Mouse (Mus musculus) heart, embryonic 11.5 days (tissue): ENCODE measurements around the gene Pigl. TPM values are rescaled to one million over a fixed set of nuclear protein-coding genes. Genes with fewer than 3 reads are reported as not detected.
"Not testable (repeated sequence)": the region's sequence is repeated elsewhere in the genome, so short reads cannot be mapped to it uniquely, and the experiment has no call there.

Experiments used
- ATAC-seq: fragments of 200-750 bp; cut with Nextera tagmentation; replicated peaks from 2 replicates; pipeline ENCODE4 v1.8.0; 2017; ENCODE audit warnings: moderate library complexity; ENCODE audit not compliant: insufficient number of reproducible peaks, low FRiP score, low TSS enrichment
- H3K27ac ChIP-seq: fragments of 300-500 bp; sonication (generic); 2 replicates; pipeline ENCODE4 v1.5.1; 2014; ENCODE audit warnings: mild to moderate bottlenecking, low read depth, low read length
- H3K27me3 ChIP-seq: fragments of 300-500 bp; sonication (generic); 2 replicates; pipeline ENCODE4 v1.6.1; 2014; ENCODE audit warnings: mild to moderate bottlenecking, low read length, mixed read lengths; ENCODE audit not compliant: control insufficient read depth, insufficient read depth
- H3K36me3 ChIP-seq: fragments of 300-500 bp; sonication (generic); 2 replicates; pipeline ENCODE4 v1.6.1; 2014; ENCODE audit warnings: mild to moderate bottlenecking, low read length, moderate library complexity, mixed read lengths; ENCODE audit not compliant: control insufficient read depth, insufficient read depth
- H3K4me1 ChIP-seq: fragments of 300-500 bp; sonication (generic); 2 replicates; pipeline ENCODE4 v1.6.1; 2014; ENCODE audit warnings: low read length; ENCODE audit not compliant: control insufficient read depth, insufficient read depth
- H3K4me2 ChIP-seq: fragments of 300-500 bp; sonication (generic); 2 replicates; pipeline ENCODE4 v1.6.1; 2014; ENCODE audit warnings: mild to moderate bottlenecking, moderate library complexity
- H3K4me3 ChIP-seq: fragments of 300-500 bp; sonication (generic); 2 replicates; pipeline ENCODE4 v1.5.1; 2014; ENCODE audit warnings: low read depth, low read length
- H3K9ac ChIP-seq: fragments of 300-500 bp; sonication (generic); 2 replicates; pipeline ENCODE4 v1.6.1; 2014; ENCODE audit warnings: mild to moderate bottlenecking, low read depth, low read length, moderate library complexity
- H3K9me3 ChIP-seq: fragments of 300-500 bp; sonication (generic); replicated peaks from 2 replicates; pipeline ENCODE4 v1.6.1; 2016; ENCODE audit warnings: low read length; ENCODE audit not compliant: control insufficient read depth
- WGBS: fragments of 180-500 bp; shearing (Covaris S2); extraction: QIAGEN DNeasy Blood & Tissue Kit; methylation state at CpG from one replicate; pipeline ENCODE4 v1.1.7; 2014; ENCODE audit not compliant: insufficient replicate concordance; 5-methylcytosine and 5-hydroxymethylcytosine counted together
- polyA plus RNA-seq: library from polyadenylated mRNA; unstranded; fragments of >200 nt; fragmentation: Nextera tagmentation; extraction: Ambion mirVana; gene quantifications from 2 replicates; pipeline ENCODE4 v1.2.1, GENCODE M21; 2014

Pigl gene
- polyA plus RNA-seq, 1 experiment from 2014 or later, result 14.0 TPM

- 2% methylated on average over 9 of the region's 9 CpGs for WGBS
- H3K27ac ChIP-seq, result peak overlapping the region; percentile 98
Measured at GRCm38 (mm10) chr11:62458780-62459179, 520 bp downstream of the Pigl start.

DNA sequence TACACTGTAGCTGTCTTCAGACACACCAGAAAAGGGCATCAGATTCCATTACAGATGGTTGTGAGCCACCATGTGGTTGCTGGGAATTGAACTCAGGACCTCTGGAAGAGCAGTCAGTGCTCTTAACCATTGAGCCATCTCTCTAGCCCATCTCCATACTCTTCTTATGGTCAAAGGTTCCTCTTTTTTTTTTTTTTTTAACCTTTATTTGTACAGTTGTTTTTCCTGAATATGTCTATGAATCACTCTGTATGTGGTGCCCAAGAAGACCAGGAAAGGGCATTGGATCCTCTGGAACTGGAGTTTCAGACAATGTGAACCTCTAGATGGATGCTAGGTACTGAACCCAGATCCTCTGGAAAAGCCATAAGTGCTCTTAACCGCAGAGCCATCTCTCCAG lies 4.3 kb downstream of the Pigl start:
- not testable (repeated sequence) for H3K9ac ChIP-seq, H3K27me3 ChIP-seq, H3K9me3 ChIP-seq, H3K4me3 ChIP-seq, ATAC-seq, H3K27ac ChIP-seq, H3K36me3 ChIP-seq, H3K4me2 ChIP-seq
- peaks cover 20% of the 10 kb centered on the region for H3K4me1 ChIP-seq
- 98% methylated on average over 1 of the region's 1 CpGs for WGBS

More at GRCm38 (mm10) chr11:62458780-62459179, 520 bp downstream of the Pigl start:
- Histone ChIP-seq H3K9me3 (no peaks in the 10 kb centered on the region), H3K4me2 (peak overlapping the region; percentile 91), H3K9ac (peak overlapping the region; percentile 92), H3K27me3 (no peaks in the 10 kb centered on the region), H3K36me3 (no peaks in the 10 kb centered on the region), H3K4me1 (peaks cover 5% of the 10 kb centered on the region; the same call in 1 of the 2 replicates), H3K4me3 (peak overlapping the region; percentile 78)
- ATAC-seq, result no peak

DNA sequence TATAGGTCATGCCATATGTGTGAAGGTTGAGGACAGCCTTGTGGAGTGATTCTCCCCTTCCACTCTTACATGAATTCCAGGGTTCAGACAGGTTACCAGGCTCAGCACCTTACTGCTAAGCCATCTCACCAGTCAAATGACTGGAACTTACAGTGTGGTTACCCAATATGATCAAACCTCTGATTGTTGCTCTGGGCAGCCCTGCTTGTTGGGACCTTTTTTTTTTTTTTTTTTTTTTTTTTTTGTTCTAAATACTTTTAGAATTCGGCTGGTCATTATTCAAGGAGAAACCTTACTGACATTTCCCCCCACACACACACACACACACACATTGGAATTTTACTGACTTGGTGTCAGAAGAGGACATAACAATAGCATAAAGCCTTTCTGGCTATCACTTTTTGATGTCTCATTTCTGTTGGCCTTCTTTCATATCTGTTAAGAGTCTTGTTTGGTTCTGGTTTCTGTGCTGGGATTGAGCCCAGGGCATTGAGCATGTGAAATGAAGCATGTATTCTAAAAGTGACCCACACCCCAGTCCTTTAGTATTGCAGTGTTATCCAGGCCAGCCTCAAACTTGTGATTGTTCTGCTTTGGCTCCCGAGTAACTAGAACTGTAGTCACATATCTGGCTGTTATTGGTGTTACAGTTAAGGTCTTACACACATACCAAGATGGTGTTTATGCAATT lies 5.1 kb downstream of the Pigl start:
- no peak for ATAC-seq

DNA sequence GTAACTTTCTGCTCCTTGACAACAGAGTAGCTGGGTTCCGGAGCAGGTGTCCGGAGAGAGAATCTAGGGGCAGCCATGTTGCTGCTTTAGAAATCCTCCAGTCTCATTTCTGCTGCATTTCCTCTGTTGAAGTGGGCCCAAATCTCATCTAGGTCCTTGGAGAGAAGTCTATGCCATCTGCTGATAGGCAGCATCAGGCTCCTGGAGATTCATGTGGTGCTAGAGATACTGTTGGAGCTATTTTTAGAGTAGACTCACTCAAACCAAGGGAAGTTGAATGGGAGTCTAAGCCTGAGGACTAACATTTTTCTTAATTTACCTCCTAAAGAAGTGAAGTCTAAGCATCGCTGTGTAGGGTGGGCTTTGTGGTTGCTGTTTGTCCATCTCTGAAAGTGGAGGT lies 6.4 kb downstream of the Pigl start:
- no peak overlapping the region for H3K4me3 ChIP-seq
- 77% methylated on average over 3 of the region's 3 CpGs for WGBS
- H3K27me3 ChIP-seq, result no peaks in the 10 kb centered on the region
- H3K4me1 ChIP-seq, result peaks cover 20% of the 10 kb centered on the region
- no peaks in the 10 kb centered on the region for H3K9me3 ChIP-seq
- ATAC-seq, result no peak; the same call in 1 of the 2 replicates
- no peaks in the 10 kb centered on the region for H3K36me3 ChIP-seq
- no peak overlapping the region; the same call in 1 of the 2 replicates for H3K4me2 ChIP-seq
- no peak overlapping the region for H3K9ac ChIP-seq
- no peak overlapping the region for H3K27ac ChIP-seq

More for the DNA sequence above, 5.1 kb downstream of the Pigl start:
- no peak overlapping the region for H3K4me2 ChIP-seq
- H3K4me3 ChIP-seq, result no peak overlapping the region
- H3K36me3 ChIP-seq, result no peaks in the 10 kb centered on the region
- 76% methylated on average over 2 of the region's 2 CpGs for WGBS
- H3K4me1 ChIP-seq, result peaks cover 20% of the 10 kb centered on the region
- H3K27me3 ChIP-seq, result no peaks in the 10 kb centered on the region
- no peaks in the 10 kb centered on the region for H3K9me3 ChIP-seq
- no peak overlapping the region for H3K27ac ChIP-seq
- no peak overlapping the region for H3K9ac ChIP-seq

DNA sequence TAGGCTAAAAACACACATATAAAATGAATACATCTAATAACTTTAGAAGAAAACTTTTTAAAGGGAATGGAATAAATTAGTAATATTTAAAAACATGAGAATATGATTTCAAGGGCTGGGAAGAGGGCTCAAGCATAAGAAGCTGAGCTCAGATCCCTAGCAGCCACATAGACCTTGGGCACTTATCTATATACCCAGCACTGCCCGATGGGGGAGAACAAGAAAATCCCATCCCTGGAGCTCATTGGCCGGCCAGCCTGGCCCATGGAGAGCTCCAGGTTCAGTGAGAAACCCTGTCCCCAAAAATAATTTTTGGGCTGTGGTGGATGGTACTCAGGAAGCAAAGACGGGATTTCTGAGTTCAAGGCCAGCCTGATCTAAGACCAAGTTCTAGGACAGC lies 7.6 kb downstream of the Pigl start:
- H3K4me3 ChIP-seq, result no peak overlapping the region
- no peaks in the 10 kb centered on the region for H3K36me3 ChIP-seq
- H3K4me1 ChIP-seq, result peaks cover 20% of the 10 kb centered on the region
- no peak overlapping the region for H3K9ac ChIP-seq
- 79% methylated on average over 3 of the region's 3 CpGs for WGBS
- no peak for ATAC-seq
- peak overlapping the region; percentile 57 for H3K27ac ChIP-seq
- H3K4me2 ChIP-seq, result no peak overlapping the region
- H3K9me3 ChIP-seq, result no peaks in the 10 kb centered on the region
- no peaks in the 10 kb centered on the region for H3K27me3 ChIP-seq

GRCm38 (mm10) chr11:62466546-62466945 lies 8.3 kb downstream of the Pigl start:
- Histone ChIP-seq H3K27me3 (no peaks in the 10 kb centered on the region), H3K4me2 (no peak overlapping the region), H3K9me3 (no peaks in the 10 kb centered on the region), H3K36me3 (no peaks in the 10 kb centered on the region), H3K9ac (0 out of 2 replicates have a peak overlapping the region, but pooled peaks have one; percentile 10), H3K4me3 (no peak overlapping the region), H3K4me1 (peaks cover 20% of the 10 kb centered on the region), H3K27ac (peak overlapping the region; percentile 57)
- WGBS, result 57% methylated on average over 3 of the region's 3 CpGs
- ATAC-seq, result no peak

DNA sequence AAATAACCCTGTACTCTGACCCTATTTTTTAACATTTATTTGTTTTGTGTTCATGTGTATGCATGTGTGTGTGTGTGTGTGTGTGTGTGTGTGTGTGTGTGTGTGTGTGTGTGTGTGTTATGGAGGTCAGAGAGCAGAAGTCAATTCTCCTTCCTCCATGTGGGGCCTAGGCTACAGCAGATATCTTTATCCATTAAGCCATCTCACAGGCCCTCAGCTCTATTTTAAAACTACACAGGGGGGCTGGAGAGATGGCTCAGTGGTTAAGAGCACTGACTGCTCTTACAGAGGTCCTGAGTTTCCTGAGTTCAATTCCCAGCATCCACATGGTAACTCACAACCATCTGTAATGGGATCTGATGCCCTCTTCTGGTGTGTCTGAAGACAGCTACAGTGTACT lies 9.0 kb downstream of the Pigl start:
- H3K4me1 ChIP-seq, result peaks cover 20% of the 10 kb centered on the region
- not testable (repeated sequence) for H3K27me3 ChIP-seq, H3K9ac ChIP-seq, H3K36me3 ChIP-seq, ATAC-seq, H3K9me3 ChIP-seq, H3K27ac ChIP-seq, H3K4me2 ChIP-seq, H3K4me3 ChIP-seq

DNA sequence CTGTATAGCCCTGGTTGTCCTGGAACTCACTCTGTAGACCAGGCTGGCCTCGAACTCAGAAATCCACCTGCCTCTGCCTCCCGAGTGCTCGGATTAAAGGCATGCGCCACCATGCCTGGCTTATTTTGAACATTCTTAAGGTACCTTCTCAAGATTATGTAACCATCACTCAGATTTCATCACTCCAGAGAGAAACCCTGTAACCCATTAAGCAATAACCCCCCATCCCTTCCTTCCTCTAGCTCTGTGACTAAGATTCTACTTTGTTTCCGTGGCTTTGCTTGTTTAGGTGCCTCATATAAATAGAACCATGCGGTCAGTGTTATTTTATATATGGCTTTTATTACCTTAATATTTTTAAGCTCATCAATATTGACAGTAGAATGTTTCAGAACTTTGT lies 12.2 kb downstream of the Pigl start:
- Histone ChIP-seq H3K9ac (no peak overlapping the region), H3K4me2 (no peak overlapping the region), H3K4me1 (peaks cover 10% of the 10 kb centered on the region; the same call in 1 of the 2 replicates), H3K4me3 (no peak overlapping the region), H3K27me3 (no peaks in the 10 kb centered on the region), H3K9me3 (no peaks in the 10 kb centered on the region), H3K27ac (no peak overlapping the region), H3K36me3 (no peaks in the 10 kb centered on the region)
- 89% methylated on average over 6 of the region's 6 CpGs for WGBS
- no peak for ATAC-seq

GRCm38 (mm10) chr11:62473516-62473915 lies 15.3 kb downstream of the Pigl start:
- no peaks in the 10 kb centered on the region for H3K36me3 ChIP-seq
- H3K27me3 ChIP-seq, result no peaks in the 10 kb centered on the region
- ATAC-seq, result no peak
- H3K4me2 ChIP-seq, result no peak overlapping the region
- H3K27ac ChIP-seq, result no peak overlapping the region
- 0 out of 2 replicates have a peak, but pooled peaks cover under 1% of the 10 kb centered on the region for H3K4me1 ChIP-seq
- no peak overlapping the region for H3K9ac ChIP-seq
- H3K4me3 ChIP-seq, result no peak overlapping the region
- no peaks in the 10 kb centered on the region for H3K9me3 ChIP-seq
- 92% methylated on average over 5 of the region's 5 CpGs for WGBS
